Mouse (Mus musculus): ENCODE data around the gene 4930407I10Rik. TPM values are rescaled to one million over a fixed set of nuclear protein-coding genes. Genes with fewer than 3 reads are reported as not detected.

Gene 4930407I10Rik
- polyA plus RNA-seq, 1 experiment from 2014 or later: not detected

GRCm38 (mm10) chr15:82047080-82047883, 11.7 kb upstream of the 4930407I10Rik start, which contains the start of gene Snu13:
Gene Snu13, minus strand, starts transcription at chr15:82047598.
- no peaks in the 10 kb centered on the region for H3K27me3 ChIP-seq (ENCODE audit: insufficient read depth, low read length)
- peak; percentile 85 for ATAC-seq (ENCODE audit: low FRiP score, low TSS enrichment)
- H3K27ac ChIP-seq (ENCODE audit: low read length): peak within 1 kb of the TSS; percentile 89
- WGBS: under 1% methylated on average over 74 of the region's 74 CpGs
- peak within 1 kb of the TSS; percentile 97 for H3K4me3 ChIP-seq (ENCODE audit: low read length)
- H3K4me1 ChIP-seq (ENCODE audit: insufficient read depth, low read length): peaks cover 19% of the 10 kb centered on the region
- H3K36me3 ChIP-seq (ENCODE audit: insufficient read depth, low read length): peaks cover 12% of the 10 kb centered on the region
- H3K9ac ChIP-seq (replicated peaks; ENCODE audit: low read length): peak within 1 kb of the TSS; percentile 98
- H3K4me2 ChIP-seq (replicated peaks; ENCODE audit: low read depth, low read length): peak within 1 kb of the TSS; percentile 92
- H3K9me3 ChIP-seq (ENCODE audit: low read length): no peaks in the 10 kb centered on the region

GRCm38 (mm10) chr15:82052544-82052943, 6.4 kb upstream of the 4930407I10Rik start:
- no peaks in the 10 kb centered on the region; the same call in 1 of the 2 replicates for H3K27me3 ChIP-seq (ENCODE audit: insufficient read depth, low read length)
- no peak overlapping the region for H3K4me3 ChIP-seq (ENCODE audit: low read length)
- H3K9me3 ChIP-seq (ENCODE audit: low read length): no peaks in the 10 kb centered on the region
- no peak overlapping the region for H3K4me2 ChIP-seq (replicated peaks; ENCODE audit: low read depth, low read length)
- no peak for ATAC-seq (ENCODE audit: low FRiP score, low TSS enrichment)
- H3K4me1 ChIP-seq (ENCODE audit: insufficient read depth, low read length): no peaks in the 10 kb centered on the region
- no peak overlapping the region for H3K27ac ChIP-seq (ENCODE audit: low read length)
- H3K36me3 ChIP-seq (ENCODE audit: insufficient read depth, low read length): no peaks in the 10 kb centered on the region
- WGBS: 64% methylated on average over 5 of the region's 5 CpGs
- H3K9ac ChIP-seq (replicated peaks; ENCODE audit: low read length): no peak overlapping the region

- H3K4me2 ChIP-seq (replicated peaks; ENCODE audit: low read depth, low read length): no peak overlapping the region
- H3K4me3 ChIP-seq (ENCODE audit: low read length): no peak overlapping the region
- no peaks in the 10 kb centered on the region for H3K9me3 ChIP-seq (ENCODE audit: low read length)
- no peaks in the 10 kb centered on the region for H3K4me1 ChIP-seq (ENCODE audit: insufficient read depth, low read length)
- no peak for ATAC-seq (ENCODE audit: low FRiP score, low TSS enrichment)
- 43% methylated on average over 14 of the region's 14 CpGs for WGBS
- no peak overlapping the region for H3K9ac ChIP-seq (replicated peaks; ENCODE audit: low read length)
- H3K27ac ChIP-seq (ENCODE audit: low read length): no peak overlapping the region
- peaks cover 22% of the 10 kb centered on the region for H3K27me3 ChIP-seq (ENCODE audit: insufficient read depth, low read length)
- H3K36me3 ChIP-seq (ENCODE audit: insufficient read depth, low read length): no peaks in the 10 kb centered on the region
Observed at GRCm38 (mm10) chr15:82063909-82064308, 5.0 kb downstream of the 4930407I10Rik start.

GRCm38 (mm10) chr15:82065511-82065910, 6.6 kb downstream of the 4930407I10Rik start:
- Histone ChIP-seq H3K4me2 (replicated peaks; ENCODE audit: low read depth, low read length) (no peak overlapping the region), H3K9ac (replicated peaks; ENCODE audit: low read length) (no peak overlapping the region), H3K36me3 (ENCODE audit: insufficient read depth, low read length) (no peaks in the 10 kb centered on the region), H3K4me1 (ENCODE audit: insufficient read depth, low read length) (peaks cover 3% of the 10 kb centered on the region; the same call in 1 of the 2 replicates), H3K27ac (ENCODE audit: low read length) (no peak overlapping the region), H3K4me3 (ENCODE audit: low read length) (no peak overlapping the region), H3K27me3 (ENCODE audit: insufficient read depth, low read length) (peaks cover 37% of the 10 kb centered on the region), H3K9me3 (ENCODE audit: low read length) (no peaks in the 10 kb centered on the region)
- WGBS: 18% methylated on average over 7 of the region's 7 CpGs
- ATAC-seq (ENCODE audit: low FRiP score, low TSS enrichment): no peak

GRCm38 (mm10) chr15:82069898-82070297, 10.9 kb downstream of the 4930407I10Rik start, which contains the start of gene Mei1:
Gene Mei1, plus strand, starts transcription at chr15:82069996.
- H3K4me1 ChIP-seq (ENCODE audit: insufficient read depth, low read length): peaks cover 3% of the 10 kb centered on the region; the same call in 1 of the 2 replicates
- no peak for ATAC-seq (ENCODE audit: low FRiP score, low TSS enrichment)
- H3K27ac ChIP-seq (ENCODE audit: low read length): no peak within 1 kb of the TSS
- H3K4me3 ChIP-seq (ENCODE audit: low read length): peak within 1 kb of the TSS; percentile 22; the same call in 1 of the 2 replicates
- WGBS: 21% methylated on average over 39 of the region's 40 CpGs
- H3K4me2 ChIP-seq (replicated peaks; ENCODE audit: low read depth, low read length): no peak within 1 kb of the TSS; the same call in 1 of the 2 replicates
- H3K27me3 ChIP-seq (ENCODE audit: insufficient read depth, low read length): peaks cover 29% of the 10 kb centered on the region
- H3K9ac ChIP-seq (replicated peaks; ENCODE audit: low read length): no peak within 1 kb of the TSS
- H3K36me3 ChIP-seq (ENCODE audit: insufficient read depth, low read length): no peaks in the 10 kb centered on the region
- H3K9me3 ChIP-seq (ENCODE audit: low read length): no peaks in the 10 kb centered on the region

- Histone ChIP-seq H3K9me3 (ENCODE audit: low read length) (no peaks in the 10 kb centered on the region), H3K4me2 (replicated peaks; ENCODE audit: low read depth, low read length) (no peak overlapping the region), H3K9ac (replicated peaks; ENCODE audit: low read length) (no peak overlapping the region), H3K4me3 (ENCODE audit: low read length) (no peak overlapping the region), H3K36me3 (ENCODE audit: insufficient read depth, low read length) (no peaks in the 10 kb centered on the region), H3K27me3 (ENCODE audit: insufficient read depth, low read length) (peaks cover 29% of the 10 kb centered on the region), H3K27ac (ENCODE audit: low read length) (no peak overlapping the region), H3K4me1 (ENCODE audit: insufficient read depth, low read length) (peaks cover 3% of the 10 kb centered on the region; the same call in 1 of the 2 replicates)
- WGBS: 90% methylated on average over 26 of the region's 26 CpGs
- ATAC-seq (ENCODE audit: low FRiP score, low TSS enrichment): no peak
Observed at GRCm38 (mm10) chr15:82071816-82072469, 13.0 kb downstream of the 4930407I10Rik start.

GRCm38 (mm10) chr15:82073490-82073889, 14.5 kb downstream of the 4930407I10Rik start:
- no peak overlapping the region for H3K4me2 ChIP-seq (replicated peaks; ENCODE audit: low read depth, low read length)
- H3K4me1 ChIP-seq (ENCODE audit: insufficient read depth, low read length): peaks cover 3% of the 10 kb centered on the region; the same call in 1 of the 2 replicates
- no peak overlapping the region for H3K27ac ChIP-seq (ENCODE audit: low read length)
- no peak overlapping the region for H3K9ac ChIP-seq (replicated peaks; ENCODE audit: low read length)
- no peak overlapping the region for H3K4me3 ChIP-seq (ENCODE audit: low read length)
- H3K27me3 ChIP-seq (ENCODE audit: insufficient read depth, low read length): peaks cover 27% of the 10 kb centered on the region
- H3K9me3 ChIP-seq (ENCODE audit: low read length): no peaks in the 10 kb centered on the region
- 81% methylated on average over 7 of the region's 7 CpGs for WGBS
- no peaks in the 10 kb centered on the region for H3K36me3 ChIP-seq (ENCODE audit: insufficient read depth, low read length)
- no peak for ATAC-seq (ENCODE audit: low FRiP score, low TSS enrichment)

GRCm38 (mm10) chr15:82079883-82080282, 20.9 kb downstream of the 4930407I10Rik start:
- H3K9me3 ChIP-seq (ENCODE audit: low read length): no peaks in the 10 kb centered on the region
- 52% methylated on average over 10 of the region's 10 CpGs for WGBS
- H3K4me2 ChIP-seq (replicated peaks; ENCODE audit: low read depth, low read length): no peak overlapping the region
- H3K4me1 ChIP-seq (ENCODE audit: insufficient read depth, low read length): no peaks in the 10 kb centered on the region
- H3K9ac ChIP-seq (replicated peaks; ENCODE audit: low read length): no peak overlapping the region
- no peak for ATAC-seq (ENCODE audit: low FRiP score, low TSS enrichment)
- H3K27ac ChIP-seq (ENCODE audit: low read length): no peak overlapping the region
- H3K36me3 ChIP-seq (ENCODE audit: insufficient read depth, low read length): no peaks in the 10 kb centered on the region
- no peak overlapping the region for H3K4me3 ChIP-seq (ENCODE audit: low read length)
- no peaks in the 10 kb centered on the region for H3K27me3 ChIP-seq (ENCODE audit: insufficient read depth, low read length)

- no peaks in the 10 kb centered on the region for H3K27me3 ChIP-seq (ENCODE audit: insufficient read depth, low read length)
- 31% methylated on average over 7 of the region's 7 CpGs for WGBS
- no peak for ATAC-seq (ENCODE audit: low FRiP score, low TSS enrichment)
- no peak overlapping the region for H3K4me2 ChIP-seq (replicated peaks; ENCODE audit: low read depth, low read length)
- no peak overlapping the region for H3K27ac ChIP-seq (ENCODE audit: low read length)
- no peaks in the 10 kb centered on the region for H3K9me3 ChIP-seq (ENCODE audit: low read length)
- H3K9ac ChIP-seq (replicated peaks; ENCODE audit: low read length): no peak overlapping the region
- H3K4me1 ChIP-seq (ENCODE audit: insufficient read depth, low read length): no peaks in the 10 kb centered on the region
- H3K36me3 ChIP-seq (ENCODE audit: insufficient read depth, low read length): no peaks in the 10 kb centered on the region
- no peak overlapping the region for H3K4me3 ChIP-seq (ENCODE audit: low read length)
Observed at GRCm38 (mm10) chr15:82081161-82081560, 22.2 kb downstream of the 4930407I10Rik start.

All from kidney, embryonic 16.5 days (tissue).